Mouse (Mus musculus): ENCODE data around the gene Washc4. TPM values are rescaled to one million over a fixed set of nuclear protein-coding genes. Genes with fewer than 3 reads are reported as not detected.

Washc4 gene
- polyA plus RNA-seq (2017; shearing (Covaris generic)): 58.4 TPM

DNA sequence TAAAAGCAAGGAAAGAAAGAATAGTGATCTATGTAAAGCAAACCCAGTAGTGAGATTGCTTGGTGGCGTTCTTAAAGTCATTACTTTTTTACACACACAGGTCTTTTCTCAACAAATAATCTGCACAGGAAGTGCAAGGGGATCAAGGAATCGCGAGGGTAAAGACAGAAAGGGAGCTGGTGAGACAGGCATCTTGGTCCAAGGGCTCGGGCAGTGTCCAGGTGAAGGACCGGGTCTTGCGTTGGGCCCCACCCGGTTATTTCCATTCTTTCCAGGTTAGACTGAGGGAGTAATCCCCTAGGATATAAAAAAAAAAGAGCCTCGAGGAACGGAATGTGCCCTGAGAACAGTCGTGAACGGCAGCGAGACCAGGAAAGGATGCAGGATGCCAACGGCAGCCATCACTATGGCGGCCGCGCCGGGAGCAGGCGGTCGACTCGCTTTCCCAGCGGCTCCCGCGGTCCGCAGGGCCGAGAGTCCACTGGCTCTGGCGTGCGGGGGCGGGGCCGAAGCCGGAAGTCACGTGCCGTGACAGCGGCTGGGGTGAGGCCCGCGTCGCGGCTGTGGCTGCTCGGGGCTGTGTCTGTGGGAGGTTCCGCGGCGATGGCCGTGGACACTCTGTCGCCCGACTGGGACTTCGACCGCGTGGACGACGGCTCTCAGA is at the start of gene Washc4:
Washc4 (plus strand) TSS at position 314 of the 664 bp plus-strand sequence.

DNA sequence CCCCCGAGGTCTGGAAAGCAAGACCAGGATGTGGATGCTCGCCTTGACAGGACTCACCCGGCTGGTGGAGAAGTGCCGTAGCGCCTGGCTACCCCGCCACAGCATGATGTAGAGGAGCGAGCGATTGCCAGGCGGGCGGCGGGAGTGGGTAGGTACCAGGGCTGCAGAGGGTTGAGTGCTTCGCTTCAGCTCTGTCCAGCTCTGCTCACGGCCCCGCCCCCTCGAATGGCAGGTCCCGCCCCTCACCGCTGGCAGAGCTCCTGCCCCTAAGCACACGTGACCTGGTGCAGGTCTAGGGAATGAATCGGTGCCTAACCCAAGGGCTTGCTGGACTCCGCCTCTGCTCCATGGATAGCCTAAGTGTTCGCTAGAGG is 9.7 kb upstream of the Washc4 start, which contains the start of gene Aldh1l2:
Aldh1l2 (minus strand) TSS at position 231 of the 374 bp plus-strand sequence.

Other genes with a start within 250 kb of the Washc4 start
- gene Slc41a2, start 205.9 kb upstream of the Washc4 start, polyA plus RNA-seq (2017; shearing (Covaris generic)): not detected
- 0.75 TPM for gene D10Wsu102e, start 183.5 kb upstream of the Washc4 start, polyA plus RNA-seq (2017; shearing (Covaris generic))
- 0.42 TPM for gene Aldh1l2, start 9.6 kb upstream of the Washc4 start, polyA plus RNA-seq (2017; shearing (Covaris generic))
- 56.3 TPM for gene Appl2, start 105.0 kb downstream of the Washc4 start, polyA plus RNA-seq (2017; shearing (Covaris generic))
- 0.34 TPM for gene 1500009L16Rik, start 179.1 kb downstream of the Washc4 start, polyA plus RNA-seq (2017; shearing (Covaris generic))